Mouse (Mus musculus) right cerebral cortex, postnatal 4 days (tissue): Measurements from ENCODE around the gene Zfp68.
"Not testable (repeated sequence)": the region's sequence is repeated elsewhere in the genome, so short reads cannot be mapped to it uniquely, and the experiment has no call there.

Experiments
- DNase-seq: peaks from one replicate; pipeline ENCODE4 v3.0.0-alpha.2; 2022

Gene Zfp68

DNA sequence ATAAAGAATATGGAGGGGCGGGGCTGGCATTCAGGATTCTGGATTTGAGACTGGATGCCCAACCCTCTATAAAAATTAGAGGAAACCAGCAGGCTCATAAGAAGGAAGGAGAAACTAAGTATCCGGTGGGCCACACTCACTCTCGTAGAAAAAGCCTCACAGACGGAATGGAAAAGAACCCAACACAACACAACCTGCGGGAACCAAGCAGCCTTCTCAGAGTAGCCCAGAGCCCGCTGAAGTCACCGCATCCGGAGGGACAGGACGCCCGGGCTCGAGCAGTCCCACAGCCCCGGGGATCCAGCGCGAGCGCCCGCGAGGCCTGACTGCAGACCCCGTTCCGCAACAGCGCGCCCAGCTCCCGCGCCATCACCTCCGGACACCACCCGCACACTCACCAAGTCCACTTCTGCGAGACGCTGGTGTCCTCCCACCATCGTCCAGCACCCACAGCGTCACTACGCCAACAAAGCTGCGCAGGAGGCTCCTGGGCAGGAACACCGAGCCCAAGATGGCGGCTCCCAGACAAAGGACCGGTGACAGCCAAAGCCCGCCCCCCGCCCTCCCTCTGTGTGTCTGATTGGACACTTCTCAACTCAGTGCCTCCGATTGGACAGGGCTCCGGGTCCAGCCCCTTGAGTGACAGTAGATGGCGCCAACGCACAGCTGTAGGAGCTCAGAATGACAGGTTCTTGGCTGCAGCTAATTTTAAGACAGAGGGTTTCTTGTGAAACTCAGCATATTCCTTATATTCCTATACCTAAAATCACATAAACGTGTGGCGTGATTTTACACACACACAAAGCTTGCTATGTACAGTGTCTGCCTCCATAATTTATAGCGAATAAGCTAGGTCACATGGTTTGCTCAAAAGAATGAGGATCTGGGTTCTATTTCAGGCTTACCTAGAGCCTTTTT is at the start of gene Zfp68:
Gene Zfp68, minus strand, starts transcription at position 551 of the 918 bp plus-strand sequence.
- peak; percentile 90 for DNase-seq

DNA sequence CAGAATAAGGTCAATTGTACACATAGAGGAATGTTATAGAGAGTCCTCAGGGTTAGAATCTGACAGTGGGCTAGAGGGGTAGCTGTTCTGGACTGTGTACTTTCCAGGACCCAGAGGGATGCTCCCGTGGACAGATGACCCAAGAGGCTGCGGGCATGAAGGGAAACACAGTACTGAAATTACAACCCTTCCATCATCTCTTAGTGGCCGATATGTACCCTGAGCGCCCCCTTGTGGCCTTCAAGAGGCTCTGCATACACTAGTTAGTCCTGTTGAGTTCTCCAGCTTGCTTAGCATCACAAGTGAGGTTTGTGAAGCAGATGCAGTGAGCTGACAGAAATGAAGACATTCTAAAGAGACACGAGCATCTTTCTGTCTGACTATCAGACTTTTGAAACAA is 39.4 kb upstream of the Zfp68 start:
- DNase-seq: peak; percentile 58

DNA sequence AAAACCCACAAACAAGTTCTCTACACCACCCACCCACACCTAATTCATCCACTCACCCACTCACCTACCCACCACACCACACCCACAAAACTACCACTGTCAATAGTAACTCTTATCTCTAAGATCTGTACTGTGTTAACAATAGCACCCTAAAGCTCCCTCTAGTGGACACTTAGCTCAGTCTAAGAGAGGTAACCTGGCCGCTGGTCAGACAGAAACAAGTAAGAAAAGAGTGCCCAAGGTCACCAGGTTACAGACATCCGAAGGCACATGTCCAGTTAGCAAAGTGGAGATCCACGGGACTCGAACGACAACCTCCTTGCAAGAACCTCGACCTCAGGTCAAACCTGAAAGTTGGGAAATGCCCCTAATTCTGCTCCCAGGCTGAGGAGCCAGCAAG is 38.3 kb upstream of the Zfp68 start:
- no peak for DNase-seq

DNA sequence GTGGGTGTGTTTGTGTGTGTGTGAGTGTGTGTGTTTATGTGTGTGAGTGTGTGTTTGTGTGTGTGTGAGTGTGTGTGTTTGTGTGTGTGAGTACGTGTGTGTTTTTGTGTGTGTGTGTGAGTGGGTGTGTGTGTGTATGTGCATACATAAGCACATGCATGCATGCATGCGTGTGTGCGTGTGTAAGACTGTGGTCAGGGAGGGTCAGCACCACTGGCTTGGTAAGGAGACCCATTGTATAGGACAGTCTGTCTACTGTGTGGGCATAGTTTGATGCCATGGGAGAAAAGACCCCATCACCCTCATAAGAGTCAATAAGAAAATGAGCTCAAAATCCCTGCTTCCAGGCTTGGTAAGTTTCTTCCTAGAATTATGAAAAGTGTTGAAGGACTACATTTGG is 37.8 kb upstream of the Zfp68 start:
- no peak for DNase-seq

DNA sequence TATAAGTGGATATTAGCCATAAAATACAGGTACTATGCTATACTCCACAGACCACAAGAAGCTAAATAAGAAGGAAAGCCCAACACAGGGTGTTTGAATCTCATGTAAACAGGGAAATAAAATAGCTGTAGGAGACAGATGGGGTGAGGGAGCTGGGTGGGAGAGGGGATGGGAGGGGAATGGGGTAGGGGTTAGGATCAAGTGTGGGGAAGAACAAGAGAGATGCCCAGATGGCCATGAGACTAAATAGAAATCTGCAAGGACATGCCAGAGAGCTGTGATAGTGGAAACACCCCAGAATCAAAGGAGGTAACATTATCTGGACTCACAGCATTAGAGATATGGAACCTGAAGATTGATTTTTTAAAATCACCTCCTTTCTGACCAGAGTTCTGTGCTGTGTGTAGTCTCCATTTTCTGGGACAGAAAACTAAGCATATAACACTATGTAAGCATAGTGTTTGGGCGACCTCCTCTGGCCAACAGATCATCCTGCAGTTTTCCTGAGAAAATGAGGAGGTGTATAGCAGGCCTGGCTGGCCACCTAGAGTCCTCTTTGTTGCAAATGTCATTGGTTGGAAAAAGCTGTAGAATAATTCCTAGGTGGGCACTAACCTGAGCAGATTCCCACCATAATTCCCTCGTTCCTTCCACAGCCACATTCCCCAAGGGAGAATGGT is 37.1 kb upstream of the Zfp68 start:
- DNase-seq: peak; percentile 64

DNA sequence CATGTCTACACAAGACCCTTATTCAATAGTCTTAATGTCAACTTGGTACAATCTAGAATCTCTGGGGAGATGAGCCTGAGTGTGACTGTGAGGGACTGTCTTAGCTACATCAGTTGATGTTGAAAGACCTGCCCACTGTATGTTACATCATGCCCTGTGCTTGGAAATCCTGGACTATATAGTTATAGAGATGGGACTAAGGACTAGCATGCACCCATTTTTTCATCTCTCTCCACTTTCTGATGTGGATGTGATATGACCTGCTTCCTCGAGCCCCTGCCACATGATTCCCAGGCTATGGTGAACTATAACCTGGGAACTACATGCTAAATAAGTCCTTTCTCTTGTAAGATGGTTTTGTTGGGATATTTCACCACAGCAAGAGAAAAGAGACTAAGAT is 33.4 kb upstream of the Zfp68 start:
- no peak for DNase-seq

DNA sequence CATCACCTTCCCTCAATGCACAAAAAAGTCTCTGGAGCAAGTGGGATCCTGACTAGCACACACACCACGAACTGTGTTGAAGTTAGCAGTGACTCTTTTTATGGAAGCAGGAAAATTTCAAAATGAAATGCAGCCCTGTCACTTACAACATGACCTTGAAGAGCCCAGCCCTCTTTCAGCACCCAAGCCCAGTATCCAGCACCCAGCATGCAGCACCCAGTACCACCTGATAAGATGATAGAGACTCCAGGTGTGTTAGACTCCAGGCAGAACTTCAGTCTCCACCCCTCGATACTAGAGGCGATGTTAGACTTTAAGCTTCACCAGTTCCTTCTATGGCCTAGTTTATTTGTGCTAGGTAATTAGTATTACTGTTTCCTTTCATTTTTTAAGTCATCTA is 22.2 kb upstream of the Zfp68 start:
- no peak for DNase-seq

DNA sequence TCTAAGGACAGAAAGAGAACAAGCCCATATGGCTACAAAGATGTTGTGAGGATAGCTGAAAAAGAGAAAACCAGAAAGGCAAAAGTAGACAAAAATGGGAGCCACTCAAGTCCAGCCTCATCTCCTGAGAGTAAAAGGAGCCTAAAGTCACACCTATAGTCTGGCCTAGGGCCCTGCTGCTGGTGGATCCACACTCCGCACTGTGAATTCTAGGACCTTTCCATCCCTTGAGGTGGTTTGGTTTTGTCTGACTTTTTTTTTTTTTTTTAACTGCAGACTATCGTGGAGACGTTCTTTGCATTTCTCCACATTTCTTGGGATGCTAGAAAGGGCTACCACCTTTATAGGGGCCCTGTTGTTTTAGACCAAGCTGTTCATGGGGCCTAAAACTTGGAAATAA is 21.5 kb upstream of the Zfp68 start:
- no peak for DNase-seq

DNA sequence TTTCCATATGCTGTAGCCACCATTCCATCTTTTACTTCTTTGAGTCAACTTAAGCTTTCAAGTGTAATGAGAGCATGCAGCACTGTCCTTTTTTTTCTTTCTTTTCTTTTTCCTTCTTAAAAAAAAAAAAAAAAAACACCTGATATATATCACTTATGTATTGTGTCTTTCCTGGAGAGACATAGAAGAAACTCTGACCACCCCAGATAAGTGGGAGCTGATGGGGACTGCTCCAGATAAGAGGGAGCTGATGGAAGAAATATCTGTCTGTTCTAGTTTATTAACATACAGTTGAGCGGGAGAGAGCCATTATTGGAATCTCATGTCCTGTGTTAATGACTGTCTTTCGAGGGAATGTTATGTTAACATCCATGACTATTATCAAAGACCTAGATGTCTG is 16.9 kb upstream of the Zfp68 start:
- no peak for DNase-seq

DNA sequence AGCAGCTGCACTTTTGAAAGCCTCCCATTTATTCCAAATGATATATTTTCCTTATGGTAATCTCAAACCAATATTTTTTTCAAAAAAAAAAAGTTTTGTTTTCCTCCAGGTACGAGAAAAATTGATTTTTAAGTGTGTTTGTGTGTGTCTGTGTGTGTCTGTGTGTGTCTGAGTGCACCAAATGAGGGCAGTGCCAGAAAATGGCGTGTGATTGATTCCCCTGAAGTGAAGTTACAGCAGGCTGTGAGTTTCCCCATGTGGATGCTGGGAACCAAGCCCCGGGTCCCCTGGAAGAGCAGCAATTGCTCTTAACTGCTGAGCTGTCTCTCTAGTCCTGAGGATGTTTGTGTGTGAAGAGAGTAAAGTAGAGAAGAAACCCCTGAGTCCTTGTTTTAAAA is 3.9 kb upstream of the Zfp68 start:
- no peak for DNase-seq

DNA sequence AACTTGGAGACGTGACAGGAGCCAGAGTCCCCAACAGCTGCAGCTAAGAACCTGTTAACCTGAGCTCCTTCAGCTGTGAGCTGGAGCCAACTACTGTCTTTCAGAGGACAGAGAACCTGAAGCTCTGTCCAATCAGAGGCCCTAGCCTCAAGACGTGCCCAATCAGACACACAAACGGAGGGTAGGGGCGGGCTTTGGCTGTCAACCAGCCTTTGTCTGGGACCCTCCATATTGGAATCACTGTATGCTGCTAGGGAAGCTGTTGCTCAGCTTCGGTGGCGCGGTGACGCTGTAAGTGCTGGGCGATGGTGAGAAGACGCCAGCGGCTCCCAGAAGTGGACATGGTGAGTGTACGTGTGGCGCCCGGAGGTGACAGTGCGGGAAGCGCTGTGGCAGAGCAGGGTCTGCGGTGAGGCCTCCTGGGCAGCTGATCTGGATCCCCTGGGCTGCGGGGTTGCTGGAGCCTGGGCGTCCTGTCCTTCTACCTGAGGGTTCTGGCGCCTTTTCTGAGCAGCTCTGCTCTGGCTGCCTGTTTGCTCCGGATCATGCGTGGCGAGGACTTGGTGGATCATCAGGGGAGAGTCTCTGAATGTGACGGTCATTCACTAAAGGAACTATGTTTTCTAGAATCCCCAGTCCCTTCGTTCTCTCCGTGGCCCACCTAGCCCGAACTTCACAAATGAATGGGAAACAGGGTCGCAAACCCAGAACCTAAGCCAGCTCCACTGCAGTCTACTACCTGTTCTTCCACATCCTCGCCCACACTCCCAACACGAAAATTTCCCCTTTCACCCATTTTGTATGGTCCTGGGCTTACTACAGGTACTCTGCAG is 3.3 kb upstream of the Zfp68 start, which contains the start of gene A430033K04Rik:
Gene A430033K04Rik, plus strand, starts transcription at position 215 of the 833 bp plus-strand sequence.
- peak; percentile 93 for DNase-seq

DNA sequence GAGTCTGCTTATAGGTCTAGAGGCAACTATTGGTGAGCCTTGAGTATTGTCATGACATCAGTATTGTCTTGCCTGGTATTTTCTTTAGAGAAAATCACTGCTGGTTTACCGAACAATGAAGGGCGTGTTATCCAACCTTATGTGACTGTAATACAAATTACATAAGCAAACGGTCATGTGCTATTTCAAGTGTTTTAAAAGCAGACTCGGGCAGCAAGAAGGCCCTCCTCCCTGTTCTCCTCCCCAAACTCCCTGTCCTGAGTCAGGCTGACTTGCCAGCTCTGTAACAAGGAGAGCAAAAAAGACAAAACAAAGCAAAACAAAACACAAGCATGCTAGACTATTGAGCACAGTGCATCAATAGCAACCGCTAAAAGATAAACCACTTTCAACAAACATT is 1.3 kb upstream of the Zfp68 start:
- DNase-seq: no peak

DNA sequence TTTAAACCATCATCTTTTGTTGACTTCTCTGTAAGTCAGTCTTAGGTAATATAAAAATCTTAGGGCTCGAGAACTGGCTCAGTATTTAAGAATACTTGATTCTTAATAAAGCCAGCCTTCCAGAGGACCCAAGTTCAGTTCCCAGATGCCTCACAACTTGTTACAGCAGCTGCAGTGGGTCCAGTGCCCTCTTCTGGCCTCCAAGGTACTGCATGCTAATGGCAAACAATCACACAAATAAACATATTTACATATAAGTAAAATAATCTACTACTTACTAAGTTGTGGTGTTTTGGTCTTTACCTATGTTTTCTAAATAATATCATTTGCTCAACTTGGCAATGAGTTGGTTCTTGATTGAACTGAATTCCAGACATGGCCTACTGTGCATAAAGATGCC is 1.2 kb downstream of the Zfp68 start:
- DNase-seq: no peak

DNA sequence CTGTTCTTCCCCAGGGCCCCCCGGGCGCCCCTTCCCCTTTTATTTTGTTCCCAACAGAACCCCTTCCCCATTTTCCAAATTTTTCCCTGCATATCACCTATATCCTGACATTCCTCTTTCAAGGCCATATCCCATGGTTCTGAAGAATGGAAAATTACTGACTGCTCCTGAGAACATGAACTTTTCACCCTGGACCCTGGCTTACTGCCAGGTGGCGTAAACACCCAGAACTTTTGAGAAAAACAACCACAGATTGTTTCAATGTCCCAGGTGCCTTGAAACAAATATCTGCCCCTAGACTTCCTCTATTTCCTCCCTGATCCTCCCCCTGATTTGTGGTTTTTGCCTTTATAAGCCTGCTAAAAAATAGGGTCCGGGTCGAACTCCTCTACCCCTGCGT is 32.2 kb downstream of the Zfp68 start:
- no peak for DNase-seq

DNA sequence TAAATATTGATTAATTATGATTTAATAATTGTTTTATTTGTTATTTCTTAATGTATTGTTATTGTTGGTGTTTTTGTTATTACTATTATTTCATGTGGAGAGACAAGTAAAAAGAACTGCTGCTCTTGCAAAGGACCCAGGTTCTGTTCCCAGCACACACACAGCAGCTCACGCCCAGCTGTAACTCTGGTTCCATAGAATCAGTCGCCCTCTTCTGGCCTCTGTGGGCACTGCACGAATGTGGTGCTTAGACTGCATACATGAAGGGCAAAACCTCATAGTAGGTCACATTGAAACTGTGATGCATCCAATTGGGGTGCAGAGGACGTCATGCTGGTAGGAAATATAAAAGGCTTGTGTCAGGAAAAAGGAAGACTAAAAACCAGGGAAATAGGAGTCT is 47.9 kb downstream of the Zfp68 start:
- DNase-seq: peak; percentile 19

DNA sequence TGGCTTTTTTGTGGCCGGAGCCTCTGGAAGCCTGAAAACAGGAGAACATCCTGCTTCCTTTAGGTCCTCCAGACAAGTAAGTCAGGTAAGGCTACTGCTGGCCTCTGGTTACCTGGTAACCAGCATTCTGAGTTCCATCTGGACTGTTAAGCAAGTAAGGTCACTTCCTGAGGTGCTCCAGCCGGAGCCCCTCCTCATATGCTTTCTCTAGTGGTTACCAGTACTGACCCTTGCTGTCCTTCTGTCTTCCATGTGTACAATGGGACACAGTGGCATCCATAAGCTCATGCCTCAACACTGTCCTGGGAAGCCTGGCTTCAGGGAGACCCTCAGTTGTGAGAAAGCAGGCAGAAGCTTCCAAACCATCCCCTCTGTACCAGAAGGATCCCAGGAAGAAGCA is 54.9 kb downstream of the Zfp68 start, which contains the start of gene 1700123K08Rik:
Gene 1700123K08Rik, minus strand, starts transcription at position 101 of the 400 bp plus-strand sequence.
- DNase-seq: not testable (repeated sequence)
